Comparison of ENCODE assay signal across 11 mouse cellular contexts in the genomic region with DNA sequence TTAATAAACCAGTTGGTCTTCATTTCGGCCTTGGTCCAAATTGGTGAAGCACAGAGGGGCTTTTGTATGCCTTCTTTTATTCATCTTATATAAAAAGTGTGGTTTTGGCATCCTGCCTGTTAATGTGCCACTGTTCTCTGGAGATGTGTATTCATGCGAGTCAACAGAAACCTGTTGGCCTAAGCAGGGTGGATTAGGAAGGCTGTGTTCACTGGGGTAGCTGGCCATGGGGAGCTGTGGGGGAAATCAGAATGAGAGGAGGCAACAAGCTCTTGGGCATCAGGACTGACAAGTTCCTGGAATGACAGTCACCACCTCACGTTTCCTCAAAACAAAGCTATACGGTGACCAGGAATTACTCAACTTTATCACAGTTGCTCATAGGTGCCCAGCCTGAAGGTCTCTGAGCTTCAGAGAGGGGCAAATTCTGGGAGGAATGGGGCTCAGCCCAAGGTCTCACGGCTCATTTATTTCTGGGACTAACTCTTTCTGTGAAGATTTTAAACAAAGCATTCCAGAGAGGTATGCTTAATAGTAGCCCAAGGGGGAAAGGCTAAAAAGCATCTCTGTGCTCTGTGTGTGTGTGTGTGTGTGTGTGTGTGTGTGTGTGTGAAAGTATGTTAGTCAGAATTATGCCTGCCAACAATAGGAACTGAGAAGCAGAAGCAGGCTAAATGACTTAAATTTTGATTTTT.
DNase-seq lines count a peak whose midpoint lies in the region; ATAC-seq and TF ChIP-seq lines count a peak whose summit lies in the region.
"Had no signal": no experiment of that assay in that cellular context is flagged by ENCODE, and none has a peak within 500 bp of the region (broad histone marks: within the 10 kb centered on the region; RNA-seq: fewer than 3 reads in every experiment).

No protein-coding gene starts in this region.

- H3K4me1 ChIP-seq in MEL (ENCODE audit: control insufficient read depth in 1 of 2, insufficient read depth in 2 of 2, low read length in 2 of 2) = peaks cover 18 to 30% of the 10 kb centered on the region in 2 experiments
- peaks cover 15% of the 10 kb centered on the region; the same call in 1 of the 2 replicates for H3K4me1 ChIP-seq in forebrain, embryonic 14.5 days (ENCODE audit: control insufficient read depth, insufficient read depth, low read length)

- DNase-seq in 3T3-L1 (ENCODE audit: low read depth, low spot score) (peak; percentile 51), MEL (ENCODE audit: low read depth, low spot score) (peak; percentile 53)
- DNase-seq in forebrain, embryonic 14.5 days (ENCODE audit: low spot score) = peak; percentile 84
- peak; percentile 36 for DNase-seq in kidney, postnatal 10 days
- no peak for DNase-seq in gastrocnemius, postnatal 4 days (ENCODE audit: low spot score in 2 of 2)
- DNase-seq in spleen, postnatal 36 days (ENCODE audit: low spot score in 2 of 2) = no peak
- DNase-seq in adrenal gland, adult 8-10 months = no peak
- no peak for DNase-seq in urinary bladder, postnatal 10 days (ENCODE audit: low spot score)
- DNase-seq: cerebellum, adult 9-11 months had no signal

- no peak for TF ChIP-seq CTCF in MEL (IDR thresholded peaks at IDR 0.05 in 2 of 3, conservative IDR thresholded peaks at IDR 0.05 in 1 of 3; ENCODE audit: control insufficient read depth in 1 of 3, insufficient read depth in 1 of 3, low read depth in 2 of 3, low read length in 3 of 3, poor library complexity in 1 of 3, severe bottlenecking in 1 of 3)

- no peak for TF ChIP-seq RAD21 in MEL (IDR thresholded peaks at IDR 0.05; ENCODE audit: low read depth, low read length)

- no peaks in the 10 kb centered on the region for H3K27me3 ChIP-seq in MEL (ENCODE audit: control insufficient read depth in 1 of 2, insufficient read depth in 2 of 2, low read length in 2 of 2)
- H3K27me3 ChIP-seq in forebrain, embryonic 14.5 days (replicated peaks; ENCODE audit: control insufficient read depth, insufficient read depth, low read length) = no peaks in the 10 kb centered on the region

- WGBS in forebrain, embryonic 14.5 days = 9% methylated on average over 5 of the region's 5 CpGs

- peak; percentile 83 for ATAC-seq in forebrain, embryonic 14.5 days

- H3K9me3 ChIP-seq in MEL (replicated peaks; ENCODE audit: insufficient read depth, low read length) = no peaks in the 10 kb centered on the region
- no peaks in the 10 kb centered on the region for H3K9me3 ChIP-seq in forebrain, embryonic 14.5 days (replicated peaks; ENCODE audit: control insufficient read depth, low read length)
- H3K9me3 ChIP-seq: megakaryocyte, embryonic 14.5 days had no signal

- H3K27ac ChIP-seq in MEL (ENCODE audit: control insufficient read depth, low read depth, low read length) = no peak overlapping the region
- H3K27ac ChIP-seq in forebrain, embryonic 14.5 days (ENCODE audit: low read depth, low read length) = peak overlapping the region; percentile 33; the same call in 1 of the 2 replicates

- H3K4me2 ChIP-seq in forebrain, embryonic 14.5 days (ENCODE audit: low read length) = no peak overlapping the region
- H3K4me2 ChIP-seq: heart, embryonic 11.5 days had no signal

- no peak overlapping the region for H3K4me3 ChIP-seq in MEL (ENCODE audit: control insufficient read depth in 1 of 2, insufficient read depth in 1 of 2, low read depth in 2 of 2, low read length in 2 of 2)
- no peak overlapping the region for H3K4me3 ChIP-seq in forebrain, embryonic 14.5 days (ENCODE audit: low read depth, low read length)
- H3K4me3 ChIP-seq: megakaryocyte, embryonic 14.5 days had no signal

- TF ChIP-seq EP300 in MEL (IDR thresholded peaks at IDR 0.05; ENCODE audit: low read depth in 1 of 2, low read length in 2 of 2) = no peak; a peak in 1 of 4 replicates

- no peaks in the 10 kb centered on the region for H3K79me2 ChIP-seq in MEL (ENCODE audit: control insufficient read depth, insufficient read depth, low read length, poor library complexity)

- H3K9ac ChIP-seq in MEL (ENCODE audit: control insufficient read depth, low read depth, low read length, poor library complexity, severe bottlenecking) = no peak overlapping the region
- no peak overlapping the region for H3K9ac ChIP-seq in forebrain, embryonic 14.5 days (ENCODE audit: low read length)

- H3K36me3 ChIP-seq in MEL (ENCODE audit: control insufficient read depth in 1 of 2, insufficient read depth in 2 of 2, low read length in 2 of 2) = peaks cover 0 to 28% of the 10 kb centered on the region in 2 experiments; a peak in 2 of 4 replicates
- H3K36me3 ChIP-seq in forebrain, embryonic 14.5 days (ENCODE audit: control insufficient read depth, insufficient read depth, low read length) = no peaks in the 10 kb centered on the region

- TF ChIP-seq POLR2A in MEL (IDR thresholded peaks at IDR 0.05; ENCODE audit: control insufficient read depth in 1 of 2, insufficient read depth in 1 of 2, low read depth in 1 of 2, low read length in 2 of 2, poor library complexity in 1 of 2) = no peak

TF ChIP-seq in MEL, 35 proteins besides CTCF, POLR2A, EP300 and RAD21:
- TF ChIP-seq ETS1 (IDR thresholded peaks at IDR 0.05; ENCODE audit: low read depth, low read length) (no peak), SMC3 (IDR thresholded peaks at IDR 0.05; ENCODE audit: low read depth, low read length) (no peak), MAZ (IDR thresholded peaks at IDR 0.05; ENCODE audit: low read depth, low read length) (no peak), USF2 (IDR thresholded peaks at IDR 0.05; ENCODE audit: borderline replicate concordance in 1 of 2, insufficient read depth in 1 of 2, low read depth in 1 of 2, low read length in 2 of 2) (no peak), HCFC1 (IDR thresholded peaks at IDR 0.05; ENCODE audit: low read depth, low read length) (no peak), BHLHE40 (IDR thresholded peaks at IDR 0.05; ENCODE audit: borderline replicate concordance, low read depth, low read length) (no peak), CHD2 (IDR thresholded peaks at IDR 0.05; ENCODE audit: low read length) (no peak)

Comparison
In these comparisons a context has a peak if more than half of its experiments do, and no peak if none do; other contexts are left out.
1. DNase-seq: peak in 3T3-L1 (single experiment), MEL (single experiment), forebrain, embryonic 14.5 days (single experiment) and kidney, postnatal 10 days (single experiment); none in gastrocnemius, postnatal 4 days (0 of 2), spleen, postnatal 36 days (0 of 2), adrenal gland, adult 8-10 months (single experiment) and urinary bladder, postnatal 10 days (single experiment).